Mouse (Mus musculus): ENCODE results near the gene Atp5f1. TPM values are rescaled to one million over a fixed set of nuclear protein-coding genes. Genes with fewer than 3 reads are reported as not detected.

Gene Atp5f1
- total RNA-seq, 1 experiment, result 300 TPM

GRCm38 (mm10) chr3:105928781-105929180 lies 31.1 kb downstream of the Atp5f1 start:
- Histone ChIP-seq H3K36me3 (ENCODE audit: control insufficient read depth, insufficient read depth, low read length, poor library complexity, severe bottlenecking) (no peaks in the 10 kb centered on the region), H3K4me1 (ENCODE audit: control insufficient read depth in 2 of 2, insufficient read depth in 2 of 2, low read length in 2 of 2, poor library complexity in 1 of 2) (peaks cover 4 to 7% of the 10 kb centered on the region in 2 experiments; a peak in 2 of 4 replicates), H3K27ac (ENCODE audit: insufficient read depth, low read depth, low read length, poor library complexity, severe bottlenecking) (no peak overlapping the region), H3K9me3 (ENCODE audit: control insufficient read depth, insufficient read depth, low read depth, low read length) (no peaks in the 10 kb centered on the region), H3K4me3 (ENCODE audit: insufficient read depth in 1 of 2, low read depth in 1 of 2, low read length in 2 of 2, poor library complexity in 1 of 2, severe bottlenecking in 1 of 2) (no peak overlapping the region), H3K9ac (ENCODE audit: insufficient read depth, low read depth, low read length, poor library complexity, severe bottlenecking) (no peak overlapping the region)
- DNase-seq (ENCODE audit: low read depth, low spot score), result no peak
- in situ Hi-C loops (cut with MboI; ENCODE audit: low sequenced_read_pairs in 2 of 2, unreplicated experiment in 2 of 2), result no loop called here
- no peak for TF ChIP-seq ZNF384 (IDR thresholded peaks at IDR 0.05; ENCODE audit: low read depth, low read length)
- TF ChIP-seq ZC3H11A (IDR thresholded peaks at IDR 0.05; ENCODE audit: borderline replicate concordance, low read depth, low read length), result no peak
- no peak for TF ChIP-seq MAFK (IDR thresholded peaks at IDR 0.05; ENCODE audit: insufficient read depth, low read depth, low read length)
- TF ChIP-seq HCFC1 (IDR thresholded peaks at IDR 0.05; ENCODE audit: borderline replicate concordance, insufficient read depth, low read length), result no peak

GRCm38 (mm10) chr3:105928195-105928569 lies 31.7 kb downstream of the Atp5f1 start:
- in situ Hi-C loops (cut with MboI; ENCODE audit: low sequenced_read_pairs in 2 of 2, unreplicated experiment in 2 of 2), result no loop called here
- TF ChIP-seq ZC3H11A (IDR thresholded peaks at IDR 0.05; ENCODE audit: borderline replicate concordance, low read depth, low read length), result no peak
- no peak for TF ChIP-seq CHD2 (IDR thresholded peaks at IDR 0.05; ENCODE audit: low read depth, low read length)
- no peak for TF ChIP-seq MAFK (IDR thresholded peaks at IDR 0.05; ENCODE audit: insufficient read depth, low read depth, low read length)
- no peak for TF ChIP-seq HCFC1 (IDR thresholded peaks at IDR 0.05; ENCODE audit: borderline replicate concordance, insufficient read depth, low read length)
- H3K27ac ChIP-seq (ENCODE audit: insufficient read depth, low read depth, low read length, poor library complexity, severe bottlenecking), result no peak overlapping the region

GRCm38 (mm10) chr3:105927561-105928194 lies 32.2 kb downstream of the Atp5f1 start:
- H3K4me1 ChIP-seq (ENCODE audit: control insufficient read depth in 2 of 2, insufficient read depth in 2 of 2, low read length in 2 of 2, poor library complexity in 1 of 2), result peaks cover 4 to 7% of the 10 kb centered on the region in 2 experiments; a peak in 2 of 4 replicates
- no peak overlapping the region for H3K4me3 ChIP-seq (ENCODE audit: insufficient read depth in 1 of 2, low read depth in 1 of 2, low read length in 2 of 2, poor library complexity in 1 of 2, severe bottlenecking in 1 of 2)
- no peak overlapping the region for H3K9ac ChIP-seq (ENCODE audit: insufficient read depth, low read depth, low read length, poor library complexity, severe bottlenecking)
- no peak for DNase-seq (ENCODE audit: low read depth, low spot score)
- no peak overlapping the region for H3K27ac ChIP-seq (ENCODE audit: insufficient read depth, low read depth, low read length, poor library complexity, severe bottlenecking)
- H3K9me3 ChIP-seq (ENCODE audit: control insufficient read depth, insufficient read depth, low read depth, low read length), result no peaks in the 10 kb centered on the region
- TF ChIP-seq ZC3H11A (IDR thresholded peaks at IDR 0.05; ENCODE audit: borderline replicate concordance, low read depth, low read length), result no peak
- TF ChIP-seq ZNF384 (IDR thresholded peaks at IDR 0.05; ENCODE audit: low read depth, low read length), result no peak
- no peak for TF ChIP-seq CHD2 (IDR thresholded peaks at IDR 0.05; ENCODE audit: low read depth, low read length)
- no peak for TF ChIP-seq HCFC1 (IDR thresholded peaks at IDR 0.05; ENCODE audit: borderline replicate concordance, insufficient read depth, low read length)
- TF ChIP-seq MAFK (IDR thresholded peaks at IDR 0.05; ENCODE audit: insufficient read depth, low read depth, low read length), result no peak
- in situ Hi-C loops (cut with MboI; ENCODE audit: low sequenced_read_pairs in 2 of 2, unreplicated experiment in 2 of 2), result no loop called here
- no peaks in the 10 kb centered on the region for H3K36me3 ChIP-seq (ENCODE audit: control insufficient read depth, insufficient read depth, low read length, poor library complexity, severe bottlenecking)

More at GRCm38 (mm10) chr3:105928195-105928569, 31.7 kb downstream of the Atp5f1 start:
- H3K9me3 ChIP-seq (ENCODE audit: control insufficient read depth, insufficient read depth, low read depth, low read length), result no peaks in the 10 kb centered on the region
- peaks cover 4 to 7% of the 10 kb centered on the region in 2 experiments; a peak in 2 of 4 replicates for H3K4me1 ChIP-seq (ENCODE audit: control insufficient read depth in 2 of 2, insufficient read depth in 2 of 2, low read length in 2 of 2, poor library complexity in 1 of 2)
- H3K9ac ChIP-seq (ENCODE audit: insufficient read depth, low read depth, low read length, poor library complexity, severe bottlenecking), result no peak overlapping the region
- DNase-seq (ENCODE audit: low read depth, low spot score), result no peak
- no peak overlapping the region for H3K4me3 ChIP-seq (ENCODE audit: insufficient read depth in 1 of 2, low read depth in 1 of 2, low read length in 2 of 2, poor library complexity in 1 of 2, severe bottlenecking in 1 of 2)
- H3K36me3 ChIP-seq (ENCODE audit: control insufficient read depth, insufficient read depth, low read length, poor library complexity, severe bottlenecking), result no peaks in the 10 kb centered on the region

GRCm38 (mm10) chr3:105924616-105925015 lies 35.3 kb downstream of the Atp5f1 start:
- TF ChIP-seq ZC3H11A (IDR thresholded peaks at IDR 0.05; ENCODE audit: borderline replicate concordance, low read depth, low read length) (no peak), ZNF384 (IDR thresholded peaks at IDR 0.05; ENCODE audit: low read depth, low read length) (no peak), HCFC1 (IDR thresholded peaks at IDR 0.05; ENCODE audit: borderline replicate concordance, insufficient read depth, low read length) (no peak), CHD2 (IDR thresholded peaks at IDR 0.05; ENCODE audit: low read depth, low read length) (no peak), MAFK (IDR thresholded peaks at IDR 0.05; ENCODE audit: insufficient read depth, low read depth, low read length) (no peak)
- H3K4me3 ChIP-seq (ENCODE audit: insufficient read depth in 1 of 2, low read depth in 1 of 2, low read length in 2 of 2, poor library complexity in 1 of 2, severe bottlenecking in 1 of 2), result no peak overlapping the region
- DNase-seq (ENCODE audit: low read depth, low spot score), result no peak
- H3K36me3 ChIP-seq (ENCODE audit: control insufficient read depth, insufficient read depth, low read length, poor library complexity, severe bottlenecking), result no peaks in the 10 kb centered on the region
- H3K4me1 ChIP-seq (ENCODE audit: control insufficient read depth in 2 of 2, insufficient read depth in 2 of 2, low read length in 2 of 2, poor library complexity in 1 of 2), result peaks cover 4 to 7% of the 10 kb centered on the region in 2 experiments; a peak in 2 of 4 replicates
- in situ Hi-C loops (cut with MboI; ENCODE audit: low sequenced_read_pairs in 2 of 2, unreplicated experiment in 2 of 2), result no loop called here
- H3K27ac ChIP-seq (ENCODE audit: insufficient read depth, low read depth, low read length, poor library complexity, severe bottlenecking), result no peak overlapping the region
- H3K9ac ChIP-seq (ENCODE audit: insufficient read depth, low read depth, low read length, poor library complexity, severe bottlenecking), result no peak overlapping the region
- H3K9me3 ChIP-seq (ENCODE audit: control insufficient read depth, insufficient read depth, low read depth, low read length), result no peaks in the 10 kb centered on the region
